Mouse (Mus musculus): Measurements from ENCODE around the gene Galntl5. TPM values are rescaled to one million over a fixed set of nuclear protein-coding genes. Genes with fewer than 3 reads are reported as not detected.

Gene Galntl5
- polyA plus RNA-seq, 1 experiment from 2014 or later, result not detected

- ATAC-seq (replicated peaks), result no peak
- Histone ChIP-seq H3K27me3 (replicated peaks) (no peaks in the 10 kb centered on the region), H3K4me2 (no peak overlapping the region), H3K27ac (no peak overlapping the region), H3K9me3 (no peaks in the 10 kb centered on the region), H3K4me1 (no peaks in the 10 kb centered on the region), H3K36me3 (replicated peaks) (peaks cover 29% of the 10 kb centered on the region; the same call in 1 of the 2 replicates), H3K9ac (no peak overlapping the region), H3K4me3 (no peak overlapping the region)
- 87% methylated on average over 7 of the region's 7 CpGs for WGBS
These were observed 81.0 kb downstream of the Galntl5 start for GRCm38 (mm10) chr5:25262266-25262665.

- ATAC-seq (replicated peaks), result no peak
- H3K4me1 ChIP-seq, result no peaks in the 10 kb centered on the region
- WGBS, result 93% methylated on average over 4 of the region's 4 CpGs
- no peaks in the 10 kb centered on the region for H3K27me3 ChIP-seq (replicated peaks)
- no peak overlapping the region for H3K4me3 ChIP-seq
- H3K36me3 ChIP-seq (replicated peaks), result peaks cover 35% of the 10 kb centered on the region
- no peak overlapping the region for H3K9ac ChIP-seq
- H3K27ac ChIP-seq, result no peak overlapping the region
- no peak overlapping the region for H3K4me2 ChIP-seq
- H3K9me3 ChIP-seq, result no peaks in the 10 kb centered on the region
These were observed 87.1 kb downstream of the Galntl5 start for GRCm38 (mm10) chr5:25268258-25268888.

Small RNAs within 50 kb of the gene (microRNA-seq; reads per million reads assigned to microRNA genes)
- gene Gm26051, result not detected

Other genes starting within 250 kb of the Galntl5 start
- 93.7 and 102 TPM in 2 replicates for gene Prkag2, start 80.8 kb upstream of the Galntl5 start, polyA plus RNA-seq (2015; fragmentation: Nextera tagmentation; extraction: Ambion mirVana)
- 50.4 and 51.9 TPM in 2 replicates for gene Galnt11, start 40.4 kb downstream of the Galntl5 start, polyA plus RNA-seq (2015; fragmentation: Nextera tagmentation; extraction: Ambion mirVana)
- 1.3 TPM in 1 of 2 replicates, not detected in the other for gene E130116L18Rik, start 41.7 kb downstream of the Galntl5 start, polyA plus RNA-seq (2015; fragmentation: Nextera tagmentation; extraction: Ambion mirVana)